Mouse (Mus musculus) ES-Bruce4 (cell line): ENCODE measurements at regions not wholly inside any gene's neighbourhood (a gene's known extent, or its start where the extent isn't known, plus 50 kb on each side); places are given as distances from the start of the nearest gene placed in this dataset.

ENCODE experiments used
- CTCF ChIP-seq: IDR thresholded peaks from one replicate; pipeline ENCODE4 v1.8.1; 2011; ENCODE audit warnings: low read depth, low read length
- EP300 ChIP-seq: IDR thresholded peaks from 2 replicates; pipeline ENCODE4 v1.6.1; 2011; ENCODE audit warnings: low read depth, low read length; ENCODE audit not compliant: insufficient read depth

GRCm38 (mm10) chr8:34449391-34450044, 338.0 kb upstream of the Gm10131 start:
- TF ChIP-seq CTCF (no peak), EP300 (no peak)
